Comparison of ENCODE assay signal across 11 mouse cellular contexts in the genomic region with DNA sequence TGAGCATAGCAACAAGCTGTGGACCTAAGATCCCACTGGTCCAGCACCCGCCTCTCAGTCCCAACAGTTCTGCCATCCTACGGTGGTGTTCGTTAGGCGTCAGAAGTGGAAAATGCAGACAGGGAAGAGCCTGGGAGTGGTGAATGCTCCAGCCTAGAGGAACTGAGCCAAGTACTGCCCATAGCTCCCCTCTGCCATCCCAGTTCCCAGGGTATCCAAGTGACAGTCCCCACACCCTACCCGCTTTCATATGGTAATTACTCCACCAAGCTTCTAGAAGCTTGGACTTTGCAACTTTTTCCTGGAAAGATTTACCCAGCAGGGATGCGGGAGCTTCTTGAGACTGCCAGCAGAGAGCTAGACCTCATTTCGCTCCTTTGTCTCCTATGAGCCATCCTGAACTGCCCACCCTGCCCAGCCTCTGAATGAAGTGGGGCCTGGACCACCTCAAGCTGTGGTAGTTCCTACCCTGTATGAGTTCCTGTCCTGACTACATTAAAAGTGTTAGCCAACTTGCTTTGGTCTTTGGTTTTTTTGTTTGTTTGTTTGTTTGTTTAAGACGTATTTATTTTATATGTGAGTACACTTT.
DNase-seq lines count a peak whose midpoint lies in the region; ATAC-seq and TF ChIP-seq lines count a peak whose summit lies in the region.
"Had no signal": no experiment of that assay in that cellular context is flagged by ENCODE, and none has a peak within 500 bp of the region (broad histone marks: within the 10 kb centered on the region; RNA-seq: fewer than 3 reads in every experiment).

No protein-coding gene starts in this region.

- H3K9ac ChIP-seq in forebrain, postnatal 0 days, result no peak overlapping the region
- H3K9ac ChIP-seq in liver, embryonic 11.5 days (ENCODE audit: low read depth, low read length), result no peak overlapping the region
- H3K9ac ChIP-seq: liver, postnatal 0 days had no signal

- H3K4me3 ChIP-seq in E14TG2a.4 (replicated peaks; ENCODE audit: low read length), result peak overlapping the region; percentile 15; the same call in 1 of the 2 replicates
- no peak overlapping the region for H3K4me3 ChIP-seq in forebrain, postnatal 0 days (ENCODE audit: low read depth, low read length)
- no peak overlapping the region for H3K4me3 ChIP-seq in midbrain, embryonic 10.5 days
- no peak overlapping the region for H3K4me3 ChIP-seq in liver, embryonic 11.5 days (ENCODE audit: low read depth, low read length)
- H3K4me3 ChIP-seq: heart, adult 2 months; left cerebral cortex, adult 2 months had no signal

- no peak; the same call in 1 of the 2 replicates for TF ChIP-seq CTCF in E14TG2a.4 (conservative IDR thresholded peaks at IDR 0.05; ENCODE audit: low read length)
- no peak for TF ChIP-seq CTCF in forebrain, postnatal 0 days (IDR thresholded peaks at IDR 0.05; ENCODE audit: low read depth)

- WGBS in forebrain, postnatal 0 days, result 33% methylated on average over 8 of the region's 8 CpGs
- 43% methylated on average over 8 of the region's 8 CpGs for WGBS in midbrain, embryonic 10.5 days
- WGBS in liver, embryonic 11.5 days, result 83% methylated on average over 8 of the region's 8 CpGs

- H3K27ac ChIP-seq in forebrain, postnatal 0 days (ENCODE audit: low read depth, low read length), result peak overlapping the region; percentile 57
- peak overlapping the region; percentile 39 for H3K27ac ChIP-seq in midbrain, embryonic 10.5 days (replicated peaks)
- H3K27ac ChIP-seq in liver, embryonic 11.5 days (ENCODE audit: low read depth, low read length), result no peak overlapping the region
- H3K27ac ChIP-seq: heart, adult 2 months; left cerebral cortex, adult 2 months had no signal

- H3K36me3 ChIP-seq in E14TG2a.4 (ENCODE audit: insufficient read depth, low read length), result peaks cover 4% of the 10 kb centered on the region
- H3K36me3 ChIP-seq in forebrain, postnatal 0 days (ENCODE audit: insufficient read depth), result no peaks in the 10 kb centered on the region
- peaks cover 24% of the 10 kb centered on the region for H3K36me3 ChIP-seq in midbrain, embryonic 10.5 days
- H3K36me3 ChIP-seq in liver, embryonic 11.5 days (ENCODE audit: control insufficient read depth, insufficient read depth, low read length), result peaks cover 3% of the 10 kb centered on the region; the same call in 1 of the 2 replicates

- H3K4me1 ChIP-seq in E14TG2a.4 (replicated peaks; ENCODE audit: low read depth, low read length), result peaks cover 79% of the 10 kb centered on the region
- H3K4me1 ChIP-seq in forebrain, postnatal 0 days (ENCODE audit: insufficient read depth), result no peaks in the 10 kb centered on the region
- H3K4me1 ChIP-seq in midbrain, embryonic 10.5 days, result peaks cover 39% of the 10 kb centered on the region
- peaks cover 25% of the 10 kb centered on the region for H3K4me1 ChIP-seq in liver, embryonic 11.5 days (replicated peaks; ENCODE audit: control insufficient read depth, insufficient read depth, low read length)

- ATAC-seq in forebrain, postnatal 0 days, result peak; percentile 81
- ATAC-seq in liver, embryonic 11.5 days (replicated peaks; ENCODE audit: low FRiP score), result no peak
- ATAC-seq: liver, postnatal 0 days had no signal

- no peak overlapping the region for H3K4me2 ChIP-seq in forebrain, postnatal 0 days (ENCODE audit: low read depth)
- no peak overlapping the region for H3K4me2 ChIP-seq in liver, embryonic 11.5 days

- DNase-seq in ES-CJ7 (ENCODE audit: low read depth, low spot score), result peak; percentile 84
- DNase-seq in forebrain, postnatal 0 days, result peak; percentile 53
- no peak for DNase-seq in midbrain, embryonic 10.5 days (ENCODE audit: low spot score)
- no peak for DNase-seq in layer of hippocampus, adult 9-11 months
- DNase-seq in embryo, embryonic 10 days (ENCODE audit: low spot score), result no peak
- DNase-seq in liver, embryonic 11.5 days (ENCODE audit: low spot score), result no peak
- DNase-seq: heart, adult 2 months; liver, postnatal 0 days; thymus, adult 18-20 months had no signal

- peaks cover 2% of the 10 kb centered on the region; the same call in 1 of the 2 replicates for H3K9me3 ChIP-seq in E14TG2a.4 (ENCODE audit: low read length)
- no peaks in the 10 kb centered on the region for H3K9me3 ChIP-seq in forebrain, postnatal 0 days (ENCODE audit: low read length)
- H3K9me3 ChIP-seq in midbrain, embryonic 10.5 days (replicated peaks), result no peaks in the 10 kb centered on the region
- H3K9me3 ChIP-seq in liver, embryonic 11.5 days (ENCODE audit: control insufficient read depth, low read length), result no peaks in the 10 kb centered on the region

- H3K27me3 ChIP-seq in E14TG2a.4 (ENCODE audit: insufficient read depth, low read length), result no peaks in the 10 kb centered on the region
- no peaks in the 10 kb centered on the region for H3K27me3 ChIP-seq in forebrain, postnatal 0 days (ENCODE audit: insufficient read depth, low read length)
- H3K27me3 ChIP-seq in midbrain, embryonic 10.5 days (ENCODE audit: low read depth, poor library complexity, severe bottlenecking), result no peaks in the 10 kb centered on the region
- H3K27me3 ChIP-seq in liver, embryonic 11.5 days (replicated peaks; ENCODE audit: control insufficient read depth, insufficient read depth, low read length), result no peaks in the 10 kb centered on the region

Comparison
In these comparisons a context has a peak if more than half of its experiments do, and no peak if none do; other contexts are left out.
1. DNase-seq: peak in ES-CJ7 (single experiment) and forebrain, postnatal 0 days (single experiment); none in midbrain, embryonic 10.5 days (single experiment), layer of hippocampus, adult 9-11 months (single experiment), embryo, embryonic 10 days (single experiment) and liver, embryonic 11.5 days (single experiment).